Mouse (Mus musculus): ENCODE measurements around the gene Elane.

GRCm38 (mm10) chr10:79846553-79846952 is 39.5 kb upstream of the Elane start:
- TF ChIP-seq E2F4 (IDR thresholded peaks at IDR 0.05; ENCODE audit: borderline replicate concordance, low read depth, low read length) (no peak), CTCF (IDR thresholded peaks at IDR 0.05 in 2 of 3, conservative IDR thresholded peaks at IDR 0.05 in 1 of 3; ENCODE audit: control insufficient read depth in 1 of 3, insufficient read depth in 1 of 3, low read depth in 2 of 3, low read length in 3 of 3, poor library complexity in 1 of 3, severe bottlenecking in 1 of 3) (no peak), RAD21 (IDR thresholded peaks at IDR 0.05; ENCODE audit: low read depth, low read length) (no peak), POLR2A (IDR thresholded peaks at IDR 0.05; ENCODE audit: control insufficient read depth in 1 of 2, insufficient read depth in 1 of 2, low read depth in 1 of 2, low read length in 2 of 2, poor library complexity in 1 of 2) (no peak), MAZ (IDR thresholded peaks at IDR 0.05; ENCODE audit: low read depth, low read length) (no peak), TCF12 (IDR thresholded peaks at IDR 0.05; ENCODE audit: low read depth, low read length) (no peak), CHD1 (IDR thresholded peaks at IDR 0.05; ENCODE audit: low read depth, low read length) (no peak), ZNF384 (IDR thresholded peaks at IDR 0.05; ENCODE audit: low read depth, low read length) (no peak), TBP (IDR thresholded peaks at IDR 0.05; ENCODE audit: low read depth, low read length) (no peak)
